Mouse (Mus musculus): ENCODE results near the gene Elovl6. TPM values are rescaled to one million over a fixed set of nuclear protein-coding genes. Genes with fewer than 3 reads are reported as not detected.

Gene Elovl6
- polyA plus RNA-seq, 1 experiment from 2014 or later: 24.4 TPM

GRCm38 (mm10) chr3:129547837-129548435, 15.8 kb downstream of the Elovl6 start:
- no peak overlapping the region for H3K9ac ChIP-seq (ENCODE audit: low read length)
- peaks cover 15% of the 10 kb centered on the region; the same call in 1 of the 2 replicates for H3K36me3 ChIP-seq (ENCODE audit: control insufficient read depth, insufficient read depth, low read length)
- no peaks in the 10 kb centered on the region for H3K27me3 ChIP-seq (replicated peaks; ENCODE audit: control insufficient read depth, insufficient read depth, low read length)
- H3K9me3 ChIP-seq (replicated peaks; ENCODE audit: control insufficient read depth, low read length): 0 out of 2 replicates have a peak, but pooled peaks cover 3% of the 10 kb centered on the region
- H3K4me3 ChIP-seq (ENCODE audit: low read depth, low read length): no peak overlapping the region
- ATAC-seq: peak; percentile 45; the same call in 1 of the 2 replicates
- 58% methylated on average over 8 of the region's 8 CpGs for WGBS
- no peaks in the 10 kb centered on the region for H3K4me1 ChIP-seq (ENCODE audit: control insufficient read depth, insufficient read depth, low read length)
- no peak overlapping the region for H3K27ac ChIP-seq (ENCODE audit: low read depth, low read length)
- peak; percentile 35 for DNase-seq (ENCODE audit: low spot score)
- no peak overlapping the region for H3K4me2 ChIP-seq (ENCODE audit: low read length)

GRCm38 (mm10) chr3:129548760-129549159, 16.6 kb downstream of the Elovl6 start:
- 16% methylated on average over 8 of the region's 8 CpGs for WGBS

GRCm38 (mm10) chr3:129549546-129549945, 17.4 kb downstream of the Elovl6 start:
- no peaks in the 10 kb centered on the region for H3K27me3 ChIP-seq (replicated peaks; ENCODE audit: control insufficient read depth, insufficient read depth, low read length)
- 32% methylated on average over 5 of the region's 5 CpGs for WGBS
- no peaks in the 10 kb centered on the region for H3K4me1 ChIP-seq (ENCODE audit: control insufficient read depth, insufficient read depth, low read length)
- no peak overlapping the region for H3K4me3 ChIP-seq (ENCODE audit: low read depth, low read length)
- ATAC-seq: no peak
- no peaks in the 10 kb centered on the region for H3K9me3 ChIP-seq (replicated peaks; ENCODE audit: control insufficient read depth, low read length)
- H3K27ac ChIP-seq (ENCODE audit: low read depth, low read length): no peak overlapping the region
- DNase-seq (ENCODE audit: low spot score): no peak
- H3K36me3 ChIP-seq (ENCODE audit: control insufficient read depth, insufficient read depth, low read length): 0 out of 2 replicates have a peak, but pooled peaks cover 4% of the 10 kb centered on the region
- no peak overlapping the region for H3K9ac ChIP-seq (ENCODE audit: low read length)
- H3K4me2 ChIP-seq (ENCODE audit: low read length): no peak overlapping the region

More at GRCm38 (mm10) chr3:129548760-129549159, 16.6 kb downstream of the Elovl6 start:
- Histone ChIP-seq H3K27me3 (replicated peaks; ENCODE audit: control insufficient read depth, insufficient read depth, low read length) (no peaks in the 10 kb centered on the region), H3K9ac (ENCODE audit: low read length) (no peak overlapping the region), H3K36me3 (ENCODE audit: control insufficient read depth, insufficient read depth, low read length) (peaks cover 10% of the 10 kb centered on the region; the same call in 1 of the 2 replicates), H3K9me3 (replicated peaks; ENCODE audit: control insufficient read depth, low read length) (no peaks in the 10 kb centered on the region), H3K27ac (ENCODE audit: low read depth, low read length) (no peak overlapping the region), H3K4me1 (ENCODE audit: control insufficient read depth, insufficient read depth, low read length) (no peaks in the 10 kb centered on the region), H3K4me3 (ENCODE audit: low read depth, low read length) (no peak overlapping the region), H3K4me2 (ENCODE audit: low read length) (no peak overlapping the region)
- DNase-seq (ENCODE audit: low spot score) (no peak), ATAC-seq (no peak)

GRCm38 (mm10) chr3:129551581-129552290, 19.6 kb downstream of the Elovl6 start:
- ATAC-seq: no peak
- H3K4me1 ChIP-seq (ENCODE audit: control insufficient read depth, insufficient read depth, low read length): no peaks in the 10 kb centered on the region
- H3K27ac ChIP-seq (ENCODE audit: low read depth, low read length): no peak overlapping the region
- H3K9ac ChIP-seq (ENCODE audit: low read length): no peak overlapping the region
- no peak overlapping the region for H3K4me3 ChIP-seq (ENCODE audit: low read depth, low read length)
- no peak overlapping the region for H3K4me2 ChIP-seq (ENCODE audit: low read length)
- 71% methylated on average over 9 of the region's 9 CpGs for WGBS
- no peaks in the 10 kb centered on the region for H3K9me3 ChIP-seq (replicated peaks; ENCODE audit: control insufficient read depth, low read length)
- H3K36me3 ChIP-seq (ENCODE audit: control insufficient read depth, insufficient read depth, low read length): 0 out of 2 replicates have a peak, but pooled peaks cover 4% of the 10 kb centered on the region
- no peaks in the 10 kb centered on the region for H3K27me3 ChIP-seq (replicated peaks; ENCODE audit: control insufficient read depth, insufficient read depth, low read length)
- no peak for DNase-seq (ENCODE audit: low spot score)

- H3K4me3 ChIP-seq (ENCODE audit: low read depth, low read length): no peak overlapping the region
- H3K4me2 ChIP-seq (ENCODE audit: low read length): no peak overlapping the region
- H3K9me3 ChIP-seq (replicated peaks; ENCODE audit: control insufficient read depth, low read length): no peaks in the 10 kb centered on the region
- H3K36me3 ChIP-seq (ENCODE audit: control insufficient read depth, insufficient read depth, low read length): 0 out of 2 replicates have a peak, but pooled peaks cover 4% of the 10 kb centered on the region
- no peak overlapping the region for H3K27ac ChIP-seq (ENCODE audit: low read depth, low read length)
- WGBS: 88% methylated on average over 6 of the region's 6 CpGs
- H3K9ac ChIP-seq (ENCODE audit: low read length): no peak overlapping the region
- ATAC-seq (no peak), DNase-seq (ENCODE audit: low spot score) (no peak)
- no peaks in the 10 kb centered on the region for H3K27me3 ChIP-seq (replicated peaks; ENCODE audit: control insufficient read depth, insufficient read depth, low read length)
- no peaks in the 10 kb centered on the region for H3K4me1 ChIP-seq (ENCODE audit: control insufficient read depth, insufficient read depth, low read length)
Measured at GRCm38 (mm10) chr3:129552370-129552769, 20.2 kb downstream of the Elovl6 start.

GRCm38 (mm10) chr3:129553173-129553572, 21.0 kb downstream of the Elovl6 start:
- Histone ChIP-seq H3K4me3 (ENCODE audit: low read depth, low read length) (no peak overlapping the region), H3K27ac (ENCODE audit: low read depth, low read length) (no peak overlapping the region)
- no peak for DNase-seq (ENCODE audit: low spot score)

GRCm38 (mm10) chr3:129553661-129554060, 21.5 kb downstream of the Elovl6 start:
- Histone ChIP-seq H3K27ac (ENCODE audit: low read depth, low read length) (no peak overlapping the region), H3K9me3 (replicated peaks; ENCODE audit: control insufficient read depth, low read length) (no peaks in the 10 kb centered on the region), H3K9ac (ENCODE audit: low read length) (no peak overlapping the region), H3K27me3 (replicated peaks; ENCODE audit: control insufficient read depth, insufficient read depth, low read length) (no peaks in the 10 kb centered on the region), H3K4me2 (ENCODE audit: low read length) (no peak overlapping the region), H3K4me1 (ENCODE audit: control insufficient read depth, insufficient read depth, low read length) (no peaks in the 10 kb centered on the region), H3K36me3 (ENCODE audit: control insufficient read depth, insufficient read depth, low read length) (0 out of 2 replicates have a peak, but pooled peaks cover 4% of the 10 kb centered on the region), H3K4me3 (ENCODE audit: low read depth, low read length) (no peak overlapping the region)
- ATAC-seq: no peak
- DNase-seq (ENCODE audit: low spot score): no peak
- WGBS: 91% methylated on average over 10 of the region's 10 CpGs

More at GRCm38 (mm10) chr3:129553173-129553572, 21.0 kb downstream of the Elovl6 start:
- WGBS: 93% methylated on average over 9 of the region's 9 CpGs
- H3K9ac ChIP-seq (ENCODE audit: low read length): no peak overlapping the region
- 0 out of 2 replicates have a peak, but pooled peaks cover 4% of the 10 kb centered on the region for H3K36me3 ChIP-seq (ENCODE audit: control insufficient read depth, insufficient read depth, low read length)
- H3K4me2 ChIP-seq (ENCODE audit: low read length): no peak overlapping the region
- no peak for ATAC-seq
- no peaks in the 10 kb centered on the region for H3K4me1 ChIP-seq (ENCODE audit: control insufficient read depth, insufficient read depth, low read length)
- H3K9me3 ChIP-seq (replicated peaks; ENCODE audit: control insufficient read depth, low read length): no peaks in the 10 kb centered on the region
- H3K27me3 ChIP-seq (replicated peaks; ENCODE audit: control insufficient read depth, insufficient read depth, low read length): no peaks in the 10 kb centered on the region

- Histone ChIP-seq H3K4me3 (ENCODE audit: low read depth, low read length) (no peak overlapping the region), H3K27me3 (replicated peaks; ENCODE audit: control insufficient read depth, insufficient read depth, low read length) (no peaks in the 10 kb centered on the region), H3K4me1 (ENCODE audit: control insufficient read depth, insufficient read depth, low read length) (no peaks in the 10 kb centered on the region), H3K27ac (ENCODE audit: low read depth, low read length) (no peak overlapping the region), H3K9ac (ENCODE audit: low read length) (no peak overlapping the region), H3K36me3 (ENCODE audit: control insufficient read depth, insufficient read depth, low read length) (0 out of 2 replicates have a peak, but pooled peaks cover 6% of the 10 kb centered on the region), H3K4me2 (ENCODE audit: low read length) (no peak overlapping the region), H3K9me3 (replicated peaks; ENCODE audit: control insufficient read depth, low read length) (no peaks in the 10 kb centered on the region)
- ATAC-seq: no peak
- no peak for DNase-seq (ENCODE audit: low spot score)
- 85% methylated on average over 4 of the region's 4 CpGs for WGBS
Measured at GRCm38 (mm10) chr3:129554436-129554835, 22.3 kb downstream of the Elovl6 start.

- Histone ChIP-seq H3K4me3 (ENCODE audit: low read depth, low read length) (no peak overlapping the region), H3K4me1 (ENCODE audit: control insufficient read depth, insufficient read depth, low read length) (no peaks in the 10 kb centered on the region), H3K36me3 (ENCODE audit: control insufficient read depth, insufficient read depth, low read length) (0 out of 2 replicates have a peak, but pooled peaks cover 5% of the 10 kb centered on the region), H3K27ac (ENCODE audit: low read depth, low read length) (no peak overlapping the region), H3K4me2 (ENCODE audit: low read length) (no peak overlapping the region), H3K27me3 (replicated peaks; ENCODE audit: control insufficient read depth, insufficient read depth, low read length) (no peaks in the 10 kb centered on the region), H3K9me3 (replicated peaks; ENCODE audit: control insufficient read depth, low read length) (no peaks in the 10 kb centered on the region), H3K9ac (ENCODE audit: low read length) (no peak overlapping the region)
- ATAC-seq: no peak
- 90% methylated on average over 9 of the region's 9 CpGs for WGBS
- DNase-seq (ENCODE audit: low spot score): no peak
Measured at GRCm38 (mm10) chr3:129557048-129557447, 24.9 kb downstream of the Elovl6 start.

All from forebrain, embryonic 14.5 days (tissue).